Mouse (Mus musculus) layer of hippocampus, adult 18-20 months (tissue): ENCODE measurements around the gene Cadps2. TPM values are rescaled to one million over a fixed set of nuclear protein-coding genes. Genes with fewer than 3 reads are reported as not detected.
A peak's percentile ranks its signal among the peaks of the same experiment; 100 is the strongest.

Experiments used
- DNase-seq, 2 experiments: peaks; one replicate each; pipeline ENCODE4 v3.0.0; 2022; ENCODE audit warnings: low spot score in 2 of 2
- total RNA-seq, 2 experiments: library from RNA; stranded (reverse); gene quantifications; 2 replicates each; pipeline ENCODE4 v1.2.3; 2021

The Cadps2 gene
- total RNA-seq, 2 experiments from 2014 or later = 86.9 to 89.0 TPM

- peak; percentile 3 to 26 for DNase-seq
These were observed 456.8 kb downstream of the Cadps2 start for GRCm38 (mm10) chr6:23382283-23383003.

- no peak for DNase-seq
These were observed 462.9 kb downstream of the Cadps2 start for GRCm38 (mm10) chr6:23376327-23376726.

- DNase-seq = no peak
These were observed 477.3 kb downstream of the Cadps2 start for GRCm38 (mm10) chr6:23361842-23362451.

- DNase-seq = no peak
These were observed 478.6 kb downstream of the Cadps2 start for GRCm38 (mm10) chr6:23360596-23360995.

GRCm38 (mm10) chr6:23356141-23356540 lies 483.1 kb downstream of the Cadps2 start:
- peak in 1 of 2 experiments; percentile 44 for DNase-seq

GRCm38 (mm10) chr6:23353480-23353879 lies 485.7 kb downstream of the Cadps2 start:
- DNase-seq = no peak

- DNase-seq = no peak
These were observed 501.7 kb downstream of the Cadps2 start for GRCm38 (mm10) chr6:23337411-23338063.

GRCm38 (mm10) chr6:23314945-23315344 lies 524.3 kb downstream of the Cadps2 start:
- DNase-seq = no peak

- no peak for DNase-seq
These were observed 524.9 kb downstream of the Cadps2 start for GRCm38 (mm10) chr6:23314291-23314690.

GRCm38 (mm10) chr6:23306046-23306445 lies 533.2 kb downstream of the Cadps2 start:
- no peak for DNase-seq

- DNase-seq = no peak
These were observed 540.6 kb downstream of the Cadps2 start for GRCm38 (mm10) chr6:23298596-23298995.

GRCm38 (mm10) chr6:23294685-23295084 lies 544.5 kb downstream of the Cadps2 start:
- no peak for DNase-seq

GRCm38 (mm10) chr6:23288752-23289151 lies 550.5 kb downstream of the Cadps2 start:
- no peak for DNase-seq

- DNase-seq = no peak
These were observed 557.8 kb downstream of the Cadps2 start for GRCm38 (mm10) chr6:23281514-23281820.

GRCm38 (mm10) chr6:23280811-23281513 lies 558.3 kb downstream of the Cadps2 start:
- no peak for DNase-seq

GRCm38 (mm10) chr6:23273483-23273882 lies 565.7 kb downstream of the Cadps2 start:
- DNase-seq = no peak

GRCm38 (mm10) chr6:23272979-23273378 lies 566.2 kb downstream of the Cadps2 start:
- DNase-seq = no peak

GRCm38 (mm10) chr6:23272542-23272941 lies 566.7 kb downstream of the Cadps2 start:
- no peak for DNase-seq

- DNase-seq = no peak
These were observed 578.5 kb downstream of the Cadps2 start for GRCm38 (mm10) chr6:23260738-23261050.

GRCm38 (mm10) chr6:23260016-23260737 lies 579.0 kb downstream of the Cadps2 start:
- DNase-seq = no peak

- DNase-seq = no peak
These were observed 581.2 kb downstream of the Cadps2 start for GRCm38 (mm10) chr6:23257981-23258380.
